Mouse (Mus musculus) thymus, adult 18-20 months (tissue): ENCODE measurements at regions not wholly inside any gene's neighbourhood (a gene's known extent, or its start where the extent isn't known, plus 50 kb on each side); places are given as distances from the start of the nearest gene placed in this dataset.
A peak's percentile ranks its signal among the peaks of the same experiment; 100 is the strongest.
"Not testable (repeated sequence)": the region's sequence is repeated elsewhere in the genome, so short reads cannot be mapped to it uniquely, and the experiment has no call there.

Experiments
- DNase-seq, 2 experiments: peaks; one replicate each; pipeline ENCODE4 v3.0.0; 2022; ENCODE audit warnings: mixed read lengths in 2 of 2

- DNase-seq: no peak
Observed at GRCm38 (mm10) chr16:30799699-30800483, 200.4 kb downstream of the Fam43a start.

DNA sequence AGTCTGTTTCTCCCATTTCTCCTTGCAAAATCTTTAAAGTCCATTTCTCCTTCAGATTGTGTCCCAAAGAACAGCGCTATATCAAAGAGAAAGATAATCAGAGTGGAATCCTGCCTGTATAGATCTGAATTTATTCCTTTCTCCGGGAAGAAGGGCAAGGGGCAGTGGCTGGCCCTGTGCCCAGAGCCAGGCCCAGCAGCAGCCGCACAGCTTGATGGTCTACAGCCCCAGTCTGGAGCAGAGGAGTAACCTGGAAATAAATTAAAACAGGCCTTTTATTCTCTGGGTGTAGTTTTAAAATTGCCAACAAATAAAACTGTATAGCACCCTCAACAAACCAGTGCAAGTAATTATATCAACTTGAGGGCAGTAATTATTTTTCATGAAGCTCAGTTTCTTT is 204.5 kb downstream of the Fam43a start:
- DNase-seq: no peak

GRCm38 (mm10) chr16:30806206-30806605 is 206.7 kb downstream of the Fam43a start:
- DNase-seq: not testable (repeated sequence)

DNA sequence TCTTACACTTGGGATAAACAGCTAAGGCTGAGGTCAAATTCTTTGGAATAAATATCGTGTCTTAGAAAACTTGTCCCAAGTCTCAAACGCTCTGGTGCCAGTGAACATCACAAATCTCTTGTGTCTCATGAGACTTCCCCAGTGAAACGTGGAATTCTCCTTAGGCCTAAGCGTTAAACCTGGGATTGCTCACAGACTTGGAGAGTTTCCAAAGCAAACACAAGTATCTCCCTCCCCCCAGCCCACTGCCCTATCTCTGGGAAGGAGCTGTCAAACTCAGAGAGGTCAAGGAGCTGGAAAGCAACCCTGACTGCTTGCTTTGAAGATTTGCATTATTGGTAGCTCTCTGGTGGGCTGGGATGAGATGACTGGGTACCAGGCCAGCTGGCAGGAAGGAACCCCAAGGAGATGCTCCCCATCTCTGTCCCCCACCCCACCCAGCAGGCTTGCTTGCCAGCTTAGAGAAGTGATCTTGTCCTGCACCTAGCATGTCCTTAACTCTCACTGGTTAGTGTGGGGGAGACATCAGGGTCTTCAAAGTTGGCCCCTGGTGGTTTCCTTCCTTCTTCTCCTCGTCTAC is 219.1 kb downstream of the Fam43a start:
- DNase-seq: no peak

DNA sequence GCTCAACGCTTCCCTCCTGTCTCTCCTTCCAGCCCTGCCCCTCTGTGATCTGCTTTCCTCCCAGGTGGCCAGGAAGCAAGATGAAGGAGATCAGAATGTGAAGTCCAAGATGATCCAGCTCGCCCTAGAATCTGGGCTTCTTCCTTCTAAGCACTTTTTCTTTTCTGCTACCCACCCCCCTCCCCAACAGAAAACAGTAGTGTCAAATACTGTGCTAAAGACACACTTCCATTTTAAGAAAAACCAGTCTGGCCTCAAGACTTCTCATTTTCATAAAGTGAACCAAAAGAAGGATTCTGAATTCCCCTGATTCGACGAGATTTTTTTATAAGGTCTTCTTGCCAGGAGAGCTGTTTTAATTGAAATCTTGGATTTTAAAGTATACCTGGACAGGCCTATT is 219.8 kb downstream of the Fam43a start:
- no peak for DNase-seq

- no peak for DNase-seq
Observed at GRCm38 (mm10) chr16:30820234-30820633, 220.7 kb downstream of the Fam43a start.

DNA sequence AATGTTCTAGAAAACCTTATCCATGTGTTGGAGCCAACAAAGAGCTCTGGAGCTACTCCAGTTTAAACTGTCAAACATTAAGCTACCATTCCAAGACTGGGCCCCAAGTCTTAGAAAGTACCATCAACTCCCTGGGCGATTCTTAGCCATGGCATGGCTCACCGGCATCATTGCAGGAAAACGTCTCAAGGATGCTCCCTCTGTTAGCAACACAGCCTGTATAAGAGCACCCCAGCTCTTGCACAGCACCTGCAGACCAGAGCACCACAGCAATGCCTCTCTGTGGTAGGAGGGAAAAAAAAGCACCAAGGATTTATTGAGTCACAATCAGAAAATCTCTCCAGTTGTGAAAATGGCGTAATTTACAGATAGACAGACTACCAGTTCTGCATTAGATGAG is 221.2 kb downstream of the Fam43a start:
- DNase-seq: no peak

- DNase-seq: no peak
Observed at GRCm38 (mm10) chr16:30821191-30821910, 221.8 kb downstream of the Fam43a start.

GRCm38 (mm10) chr16:30821911-30822578 is 222.5 kb downstream of the Fam43a start:
- no peak for DNase-seq

DNA sequence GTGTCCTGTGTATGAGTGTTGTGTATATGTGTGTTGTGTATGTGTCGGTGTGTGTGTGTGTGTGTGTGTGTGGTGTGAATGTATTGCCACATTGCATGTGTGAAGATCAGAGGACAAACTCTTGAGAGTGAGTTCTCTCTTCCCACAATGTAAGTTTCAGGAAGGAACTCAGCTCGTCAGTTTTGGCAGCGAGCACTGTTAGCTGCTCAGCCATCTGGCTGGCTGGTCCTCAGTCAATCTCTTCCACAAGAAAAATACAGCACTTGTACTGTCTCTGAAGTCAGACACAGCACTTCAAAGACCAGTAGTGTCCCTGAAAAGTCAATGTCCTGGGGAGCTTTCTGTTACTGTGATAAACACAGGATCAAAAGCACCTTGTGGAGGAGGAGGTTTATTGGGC is 226.6 kb downstream of the Fam43a start:
- DNase-seq: no peak

- peak in 1 of 2 experiments; percentile 2 for DNase-seq
Observed at GRCm38 (mm10) chr16:30827901-30828608, 228.5 kb downstream of the Fam43a start.

DNA sequence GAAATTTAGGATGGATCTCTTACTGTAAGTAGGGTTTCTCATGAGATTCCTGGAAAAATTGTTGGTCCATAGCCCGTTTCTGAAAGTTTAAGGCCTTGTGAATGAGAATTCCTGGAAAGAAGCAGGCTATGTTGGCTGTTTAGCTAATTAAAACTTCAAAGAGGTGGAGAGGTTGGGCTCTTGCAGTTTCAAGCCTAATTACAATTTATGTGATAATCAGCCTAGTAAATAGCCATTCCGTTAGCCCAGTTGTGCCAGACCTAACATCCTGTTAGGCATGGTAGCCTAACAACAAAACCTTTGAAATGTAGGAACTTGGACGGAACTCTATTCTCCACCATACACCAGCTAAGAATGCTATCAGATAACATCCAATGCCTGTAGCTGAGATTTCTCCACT is 235.0 kb downstream of the Fam43a start:
- no peak for DNase-seq

DNA sequence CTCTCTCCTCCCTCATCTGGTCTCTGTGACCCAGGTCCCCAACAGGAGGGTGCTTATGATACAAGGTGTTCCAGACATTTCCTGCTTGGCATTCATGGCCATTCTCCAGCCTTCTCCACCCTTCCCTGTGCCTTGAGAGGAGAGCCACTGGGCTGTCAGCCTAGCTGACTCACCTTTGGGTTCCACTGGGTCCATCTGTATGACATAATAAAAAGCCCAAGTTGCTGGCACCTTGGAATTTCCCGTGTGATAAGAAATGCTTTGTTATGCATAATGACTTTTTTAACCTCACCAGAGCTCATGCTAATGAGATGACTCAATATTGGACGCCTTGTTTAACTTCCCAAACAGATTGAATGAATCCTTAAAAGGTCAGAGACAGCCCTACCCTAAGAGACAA is 236.2 kb downstream of the Fam43a start:
- no peak for DNase-seq

DNA sequence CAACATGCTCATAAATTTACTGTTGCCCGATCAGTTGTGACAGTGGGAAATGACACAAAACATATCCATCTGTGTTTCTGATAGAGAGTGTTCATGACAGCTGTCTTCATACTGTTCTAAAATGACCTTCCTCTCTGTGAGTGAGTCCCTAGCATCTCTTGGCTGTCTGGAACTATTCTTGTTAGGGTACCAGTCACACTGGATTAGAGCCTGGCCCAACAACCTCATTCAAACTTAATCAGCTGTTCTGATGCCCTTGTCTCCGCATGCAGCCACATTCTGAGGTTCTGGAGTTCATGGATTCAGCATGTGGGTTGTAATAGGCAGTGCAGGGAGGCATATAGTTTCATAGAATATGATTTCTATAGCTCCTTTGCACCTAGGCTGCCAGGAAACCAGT is 238.4 kb downstream of the Xxylt1 start:
- no peak for DNase-seq

DNA sequence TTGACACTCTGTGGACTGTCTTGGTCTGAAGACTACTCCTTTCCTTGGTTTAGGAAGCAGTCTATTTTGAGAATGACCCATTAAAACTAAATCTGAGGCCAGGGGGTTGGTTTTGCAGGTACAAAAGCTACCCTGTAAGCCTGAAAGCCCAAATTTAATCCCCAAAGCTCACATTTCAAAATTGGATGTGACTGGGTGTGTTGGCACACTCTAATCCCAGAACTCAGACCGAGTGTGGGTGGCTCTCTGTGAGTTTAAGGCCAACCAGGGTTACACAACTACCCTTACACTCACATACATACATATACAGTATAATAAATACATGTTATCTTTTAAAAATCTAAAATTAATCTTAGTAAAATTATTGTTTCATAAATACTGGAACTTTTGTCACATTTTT is 228.6 kb downstream of the Xxylt1 start:
- no peak for DNase-seq

- DNase-seq: no peak
Observed at GRCm38 (mm10) chr16:30854716-30855115, 226.5 kb downstream of the Xxylt1 start.

- no peak for DNase-seq
Observed at GRCm38 (mm10) chr16:30857656-30858055, 223.6 kb downstream of the Xxylt1 start.

- DNase-seq: no peak
Observed at GRCm38 (mm10) chr16:30869136-30869909, 211.9 kb downstream of the Xxylt1 start.

DNA sequence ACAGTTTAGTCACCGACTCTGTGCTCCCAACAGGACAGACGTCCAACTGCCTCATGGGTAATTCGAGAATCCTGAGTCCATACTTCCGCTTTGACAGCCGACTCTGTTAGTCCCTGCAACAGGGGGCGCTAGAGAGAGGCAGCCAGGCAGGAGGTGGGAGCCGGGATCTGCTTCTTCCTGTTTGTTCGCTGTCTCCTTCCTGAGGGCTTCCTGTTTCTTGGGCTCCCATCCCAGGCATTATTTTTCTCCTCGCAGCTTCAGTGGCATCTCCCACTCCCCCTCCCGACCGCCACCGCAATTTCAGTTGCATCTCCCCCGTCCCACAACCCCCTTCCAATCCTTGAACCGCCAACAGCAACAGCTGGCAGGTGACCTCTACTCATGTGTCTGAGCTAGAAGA is 211.1 kb downstream of the Xxylt1 start:
- no peak for DNase-seq

DNA sequence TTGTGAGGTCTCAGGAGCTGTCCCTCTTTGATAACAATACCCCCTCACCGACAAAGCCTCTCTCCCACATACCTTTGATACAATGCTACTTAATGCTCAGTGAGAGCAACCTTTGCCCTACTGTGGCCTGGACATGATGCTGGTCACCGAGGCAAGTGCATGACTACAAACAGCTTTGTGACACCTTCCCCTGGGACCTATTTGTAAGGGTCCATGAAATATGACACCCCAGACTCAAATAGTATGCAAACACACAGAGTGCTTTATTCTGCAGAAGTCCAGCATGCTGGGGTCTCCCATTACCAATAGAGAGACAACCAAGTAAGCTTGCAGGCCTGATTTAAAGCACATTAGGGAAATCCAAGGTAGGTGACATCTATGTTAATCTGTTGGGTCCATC is 210.6 kb downstream of the Xxylt1 start:
- no peak for DNase-seq

GRCm38 (mm10) chr16:30872147-30872546 is 209.1 kb downstream of the Xxylt1 start:
- no peak for DNase-seq
